In the genomic region with DNA sequence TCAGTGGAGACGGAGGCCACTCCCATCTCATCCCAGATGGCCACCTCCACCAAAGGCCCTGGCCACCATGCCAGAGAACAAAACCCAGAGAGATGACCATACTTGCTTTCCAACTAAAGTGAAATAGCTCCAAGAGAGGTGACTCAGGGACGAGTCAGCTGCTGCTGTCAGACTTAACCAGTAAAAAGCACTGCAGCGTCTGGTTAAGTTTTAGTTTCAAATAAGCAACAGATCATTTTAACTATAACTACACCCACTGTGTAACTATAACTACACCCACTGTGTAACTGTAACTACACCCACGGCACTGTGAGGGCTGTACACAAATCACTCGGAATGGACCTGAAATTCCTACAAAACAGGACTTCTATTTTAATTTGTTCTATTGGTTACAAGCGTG, we compare ENCODE assay signal across 21 mouse cellular contexts.
"Had no signal": no experiment of that assay in that cellular context is flagged by ENCODE, and none has a peak within 500 bp of the region (broad histone marks: within the 10 kb centered on the region; RNA-seq: fewer than 3 reads in every experiment).

No protein-coding gene starts in this region.

- ATAC-seq: lung, postnatal 0 days; midbrain, embryonic 13.5 days had no signal

- H3K4me3 ChIP-seq: layer of hippocampus, adult 2 months; limb, embryonic 10.5 days; limb, embryonic 13.5 days; liver, embryonic 13.5 days; midbrain, embryonic 13.5 days; neural tube, embryonic 12.5 days; neural tube, embryonic 15.5 days had no signal

- H3K27ac ChIP-seq: kidney, postnatal 0 days; layer of hippocampus, adult 2 months; limb, embryonic 13.5 days; macrophage; midbrain, embryonic 13.5 days; neural tube, embryonic 12.5 days; neural tube, embryonic 15.5 days; stomach, postnatal 0 days had no signal

- H3K4me2 ChIP-seq: limb, embryonic 13.5 days; liver, embryonic 13.5 days; lung, embryonic 14.5 days; midbrain, embryonic 13.5 days; neural tube, embryonic 12.5 days; neural tube, embryonic 15.5 days had no signal

- H3K4me1 ChIP-seq: limb, embryonic 13.5 days; midbrain, embryonic 13.5 days; neural tube, embryonic 12.5 days had no signal

- H3K27me3 ChIP-seq: limb, embryonic 13.5 days; liver, embryonic 13.5 days; midbrain, embryonic 13.5 days; neural tube, embryonic 12.5 days; neural tube, embryonic 15.5 days had no signal

- DNase-seq: kidney, postnatal 25 days; layer of hippocampus, adult 9-11 months; liver; liver, embryonic 13.5 days; lung, embryonic 14.5 days; right cerebral cortex, adult 18-20 months; right cerebral cortex, postnatal 14 days; right cerebral cortex, postnatal 4 days; thymus, adult 2 months; thymus, postnatal 14 days; thymus, postnatal 4 days had no signal

- H3K9me3 ChIP-seq: limb, embryonic 10.5 days; limb, embryonic 13.5 days; liver, embryonic 13.5 days; midbrain, embryonic 13.5 days; neural tube, embryonic 12.5 days; neural tube, embryonic 15.5 days had no signal

- H3K9ac ChIP-seq: limb, embryonic 13.5 days; liver, embryonic 13.5 days; lung, embryonic 14.5 days; midbrain, embryonic 13.5 days; neural tube, embryonic 12.5 days; neural tube, embryonic 15.5 days had no signal

- H3K36me3 ChIP-seq: limb, embryonic 10.5 days; limb, embryonic 13.5 days; liver, embryonic 13.5 days; midbrain, embryonic 13.5 days; neural tube, embryonic 12.5 days; neural tube, embryonic 15.5 days had no signal
